Mouse (Mus musculus) left cerebral cortex, adult 8-10 months (tissue): Measurements from ENCODE around the gene Cd300ld4. TPM values are rescaled to one million over a fixed set of nuclear protein-coding genes. Genes with fewer than 3 reads are reported as not detected.
"Not testable (repeated sequence)": the region's sequence is repeated elsewhere in the genome, so short reads cannot be mapped to it uniquely, and the experiment has no call there.

Experiments used
- DNase-seq, 2 experiments: peaks; one replicate each; pipeline ENCODE4 v3.0.0; 2022; ENCODE audit warnings: low spot score in 2 of 2
- total RNA-seq, 4 experiments: library from RNA; stranded (reverse); gene quantifications; 2 replicates each; pipeline ENCODE4 v1.2.4; 2022

Gene Cd300ld4
- 1 to 10 TPM in 2 of 4 experiments, under 1 TPM in 1, not detected in 1; 0.46 to 1.6 (median 1.1) TPM for total RNA-seq

DNA sequence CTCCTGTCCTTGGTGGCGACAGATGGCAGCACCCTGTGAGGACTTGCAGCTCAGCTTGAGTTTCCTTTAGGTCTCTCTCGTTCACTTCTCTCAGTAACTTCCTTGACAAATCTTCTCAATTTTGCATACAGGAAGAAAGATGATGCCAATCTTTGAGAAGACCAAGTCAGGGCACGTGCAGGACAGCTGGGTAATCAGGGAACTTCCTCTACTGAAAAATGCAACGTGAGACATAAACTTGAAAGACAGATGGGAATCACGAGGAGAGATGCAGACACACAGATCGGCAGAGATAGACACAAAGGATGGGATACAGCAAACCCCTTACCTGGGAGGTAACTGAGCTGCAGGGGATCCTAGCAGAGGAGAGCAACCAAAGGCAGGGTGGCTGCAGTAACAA, at the start of gene Cd300ld4:
TSS of gene Cd300ld4 (minus strand) at position 101 of the 400 bp plus-strand sequence.
- not testable (repeated sequence) for DNase-seq

DNA sequence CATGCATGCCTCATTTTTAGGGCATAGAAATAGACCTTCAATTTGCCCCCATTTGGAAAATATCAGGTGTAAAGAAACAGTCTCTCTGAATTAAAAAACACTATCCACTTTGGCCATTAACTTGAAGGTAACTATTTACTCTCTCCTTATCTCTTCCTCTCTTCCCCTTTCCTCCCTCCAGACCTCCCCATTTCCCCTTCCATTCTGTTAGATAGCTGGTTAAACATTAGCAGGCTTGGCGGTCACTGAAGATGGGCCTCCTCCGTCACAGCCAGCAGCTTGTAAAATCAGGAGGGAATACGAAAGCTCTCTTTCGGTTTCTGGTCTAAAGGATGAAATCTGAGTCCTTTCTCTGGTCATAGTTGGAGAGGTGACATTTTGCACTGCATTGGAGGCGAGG, 49.0 kb upstream of the Cd300ld4 start:
- DNase-seq, result no peak

DNA sequence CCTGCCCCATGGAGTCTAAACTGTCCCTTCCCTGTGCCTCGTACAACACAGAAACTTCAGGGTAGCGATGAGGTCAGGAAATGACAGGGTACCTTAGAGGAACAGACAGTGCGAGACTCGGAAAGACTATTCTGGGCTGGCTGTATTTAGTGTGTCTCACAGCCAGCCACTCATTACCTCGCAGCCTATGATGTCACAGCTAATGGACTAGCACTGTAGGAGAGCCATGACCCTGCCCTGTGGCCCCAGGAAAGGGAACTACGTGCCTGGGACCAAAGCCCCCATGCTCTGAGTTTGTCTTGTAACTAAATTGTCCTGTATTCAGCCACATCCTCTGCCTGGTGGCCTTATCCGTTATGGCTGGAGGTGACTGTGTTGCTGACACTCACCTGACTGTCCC, 48.6 kb upstream of the Cd300ld4 start:
- no peak for DNase-seq

DNA sequence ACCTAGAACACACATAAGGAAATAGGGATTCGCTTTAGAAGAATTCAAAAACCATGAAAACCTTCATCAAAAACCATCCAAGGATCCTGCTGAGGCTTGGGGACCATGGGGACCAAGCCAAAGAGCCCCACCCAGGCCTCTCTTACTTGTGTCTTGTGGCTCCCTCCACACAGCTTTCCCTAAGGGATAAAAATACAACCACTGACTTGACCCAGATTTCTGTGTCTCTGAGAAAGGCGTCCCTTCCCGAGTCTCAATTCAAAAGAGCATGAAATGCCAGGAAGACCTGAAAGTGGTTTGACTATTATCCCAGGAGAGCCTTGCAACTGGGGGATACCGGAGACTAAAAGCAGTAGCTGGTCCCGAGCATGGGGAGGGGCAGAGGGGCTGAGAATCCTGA, 46.2 kb upstream of the Cd300ld4 start:
- no peak for DNase-seq

DNA sequence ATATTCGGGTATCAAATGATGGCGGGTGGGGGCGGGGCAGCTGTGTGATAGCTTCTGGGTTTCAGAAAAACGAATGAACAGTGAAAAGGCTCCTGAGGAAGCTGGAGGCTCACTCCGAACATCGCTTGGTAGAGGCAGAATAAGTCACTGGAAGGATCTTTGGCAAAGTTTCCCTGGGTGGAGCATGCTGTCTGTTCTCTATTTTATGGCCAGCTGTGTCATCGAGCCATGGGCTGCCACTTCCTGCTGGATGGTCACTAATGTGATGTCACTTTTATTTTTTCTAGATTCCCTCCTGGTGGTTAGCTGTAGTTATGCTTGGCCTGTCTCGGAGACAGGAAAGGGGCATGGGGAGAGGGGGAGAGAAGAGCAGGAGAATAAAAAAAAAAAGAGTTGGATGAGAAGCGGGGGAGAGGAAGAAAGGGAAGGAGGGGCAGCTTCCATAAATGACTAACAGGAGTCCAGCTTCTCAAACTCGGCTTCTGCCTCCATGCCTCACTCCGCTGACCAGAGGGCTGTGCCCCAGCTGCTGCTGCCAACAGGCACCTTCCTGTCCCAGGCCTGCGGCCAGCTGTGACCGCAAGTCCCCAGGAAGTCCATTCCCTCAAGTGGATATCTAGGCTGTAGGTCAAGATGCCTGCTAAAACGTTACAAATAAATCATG, 45.0 kb upstream of the Cd300ld4 start:
- DNase-seq, result no peak

DNA sequence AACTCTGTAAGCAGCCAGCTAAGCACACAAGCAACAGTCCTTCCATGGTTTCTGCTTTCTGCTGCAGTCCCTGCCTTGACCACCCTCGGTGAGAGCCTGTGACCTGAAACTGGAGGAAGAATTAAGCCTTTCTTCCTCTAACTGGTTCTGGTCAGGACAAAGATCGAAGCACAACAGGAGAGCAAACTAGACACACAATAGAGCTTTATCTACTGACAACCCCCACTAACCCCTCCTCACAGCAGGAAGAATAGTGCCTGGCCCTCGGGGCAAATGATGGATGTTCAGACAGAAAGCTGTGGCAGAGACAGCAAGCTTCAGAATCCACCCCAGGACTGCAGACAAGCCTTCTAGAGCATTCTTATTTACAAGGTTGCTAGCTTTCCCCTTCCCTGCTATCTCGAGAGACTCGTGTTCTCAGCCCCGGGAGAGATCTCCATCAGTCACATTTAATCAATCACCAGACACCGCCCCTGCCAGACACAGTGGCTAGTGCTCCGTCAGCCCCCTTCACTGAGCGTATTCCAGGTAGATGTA, 44.3 kb upstream of the Cd300ld4 start:
- no peak for DNase-seq

DNA sequence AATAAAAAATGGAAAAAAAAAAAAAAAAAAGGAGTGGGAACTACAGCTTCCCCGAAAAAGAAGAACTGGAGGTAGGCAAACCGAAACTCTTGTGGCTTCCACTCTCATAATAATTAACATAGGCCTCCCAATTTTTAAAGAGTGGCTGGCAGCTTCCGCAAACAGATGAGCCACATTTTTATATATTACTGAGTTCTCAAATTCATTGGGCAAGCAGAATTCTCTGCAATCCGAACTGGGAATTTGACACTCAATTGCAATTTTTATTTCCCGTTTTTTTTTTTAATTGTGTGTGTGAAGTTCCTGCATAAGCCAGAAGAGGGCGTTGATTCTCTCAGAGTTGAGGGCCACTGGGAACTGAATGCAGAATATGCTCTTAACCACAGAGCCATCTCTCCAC, 40.0 kb upstream of the Cd300ld4 start:
- DNase-seq, result no peak

DNA sequence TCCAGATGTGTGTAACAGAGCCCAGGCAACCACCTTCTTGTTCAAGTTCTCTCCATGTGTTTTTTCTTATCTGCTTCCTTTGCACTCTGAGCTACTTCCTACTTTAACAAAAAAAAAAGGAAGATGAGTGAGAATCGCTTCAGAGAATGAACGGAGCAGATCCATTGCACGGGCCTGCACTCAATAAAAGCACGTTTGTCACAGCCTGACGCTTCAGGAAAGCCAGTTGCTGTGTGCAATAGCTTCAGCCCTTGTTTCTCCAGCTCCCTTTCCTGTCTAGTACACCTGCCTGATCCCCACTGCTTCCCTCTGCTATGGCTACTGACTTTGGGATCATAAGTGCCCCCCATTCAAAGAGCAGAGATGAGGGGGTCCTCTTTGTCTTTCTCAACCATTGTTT, 35.3 kb upstream of the Cd300ld4 start, which contains the start of gene Cd300e:
TSS of gene Cd300e (minus strand) at position 101 of the 400 bp plus-strand sequence.
- DNase-seq, result no peak

DNA sequence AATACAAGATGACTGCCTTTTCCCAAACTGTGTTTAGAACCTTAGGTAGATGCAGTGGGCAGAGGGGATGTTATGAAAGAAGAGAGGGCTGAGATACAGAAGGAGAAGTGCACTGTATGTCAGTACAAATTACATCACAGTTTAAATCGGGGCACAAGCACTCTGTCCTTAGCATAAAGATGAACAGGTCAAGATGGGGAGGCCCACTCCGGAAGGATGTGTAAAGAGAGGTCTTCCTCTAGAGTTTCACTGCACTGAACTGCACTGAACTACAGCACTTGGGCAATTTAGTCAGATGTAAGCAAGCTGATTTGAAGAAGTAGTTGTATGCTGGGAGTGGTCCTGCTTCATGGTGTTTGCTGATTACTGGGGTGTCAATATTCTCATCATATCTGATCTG, 33.0 kb upstream of the Cd300ld4 start:
- no peak for DNase-seq

DNA sequence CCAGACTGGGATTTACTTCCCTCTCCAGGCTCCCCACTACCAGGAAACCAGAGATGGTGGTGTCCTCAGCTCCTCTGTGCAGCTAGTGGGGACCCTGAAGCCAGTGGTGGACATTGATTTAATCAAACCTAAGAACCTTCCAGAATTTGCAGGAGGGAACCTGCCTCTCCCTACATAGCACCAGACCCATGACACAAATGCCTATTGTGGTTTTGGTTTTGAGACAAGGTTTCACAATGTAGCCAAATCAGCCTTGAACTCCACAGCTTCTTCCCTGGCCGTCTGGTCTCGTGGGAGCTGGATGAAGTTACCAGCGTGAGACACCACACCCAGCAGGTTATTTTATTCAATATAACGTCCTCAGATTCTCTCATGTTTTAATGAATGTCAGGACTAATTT, 31.9 kb upstream of the Cd300ld4 start:
- DNase-seq, result no peak

DNA sequence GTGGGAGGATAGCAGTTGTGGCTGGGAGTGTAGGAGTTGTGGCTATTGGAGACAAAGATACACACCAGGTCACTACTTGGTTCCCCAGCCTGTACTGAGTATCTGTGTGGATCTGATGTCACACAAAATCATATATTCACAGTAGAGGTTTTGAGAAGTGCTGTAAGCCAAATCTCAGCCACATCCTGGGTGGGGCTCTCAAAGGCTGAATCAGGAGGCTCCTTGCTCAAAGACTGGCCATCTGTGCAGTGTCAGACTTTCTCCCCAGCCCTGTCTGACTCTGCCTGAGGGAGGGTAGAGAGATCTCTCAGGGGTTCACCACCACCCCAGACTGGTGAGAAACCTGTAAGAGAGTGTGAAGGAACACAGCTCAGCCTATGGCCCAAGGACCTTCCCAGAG, 27.7 kb upstream of the Cd300ld4 start:
- DNase-seq, result no peak

DNA sequence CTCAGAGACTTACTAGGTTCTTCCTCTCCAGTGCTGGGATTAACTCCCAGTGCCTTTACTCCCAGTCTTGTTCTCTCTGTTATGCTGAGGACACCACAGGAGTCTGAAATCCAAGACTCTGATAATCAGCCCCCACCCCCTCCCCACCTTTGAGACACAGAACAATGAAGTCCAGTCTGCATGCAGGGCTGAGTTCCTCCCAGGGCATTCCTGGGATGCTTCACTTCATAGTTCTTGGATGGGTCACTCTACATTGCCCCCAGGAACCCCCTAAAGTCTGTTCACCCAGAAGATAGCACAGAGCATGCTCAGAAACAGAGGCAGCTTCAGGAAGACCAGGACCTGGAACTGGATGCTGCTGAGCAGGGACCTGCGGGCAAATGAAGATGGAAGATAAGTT, 26.2 kb upstream of the Cd300ld4 start:
- no peak for DNase-seq

DNA sequence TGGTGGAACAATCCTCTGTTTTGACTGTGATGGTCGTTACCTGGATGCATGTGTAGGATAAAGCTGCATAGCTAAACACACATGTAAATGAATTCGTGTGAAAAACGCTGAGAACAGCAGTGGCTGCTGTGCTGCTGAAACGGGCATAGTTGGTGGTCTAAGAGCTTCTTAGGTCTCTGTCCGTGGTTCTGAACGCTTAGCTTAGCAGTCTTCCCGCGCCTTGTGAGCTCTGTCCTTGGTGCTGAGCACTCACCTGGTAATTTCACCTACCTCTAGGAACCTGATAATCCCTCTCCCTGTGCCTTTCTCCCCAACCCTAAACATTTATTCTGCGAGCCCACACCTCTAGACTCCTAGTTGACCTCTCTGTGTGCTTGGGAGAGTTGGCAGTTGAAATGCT, 25.4 kb upstream of the Cd300ld4 start:
- DNase-seq, result no peak

DNA sequence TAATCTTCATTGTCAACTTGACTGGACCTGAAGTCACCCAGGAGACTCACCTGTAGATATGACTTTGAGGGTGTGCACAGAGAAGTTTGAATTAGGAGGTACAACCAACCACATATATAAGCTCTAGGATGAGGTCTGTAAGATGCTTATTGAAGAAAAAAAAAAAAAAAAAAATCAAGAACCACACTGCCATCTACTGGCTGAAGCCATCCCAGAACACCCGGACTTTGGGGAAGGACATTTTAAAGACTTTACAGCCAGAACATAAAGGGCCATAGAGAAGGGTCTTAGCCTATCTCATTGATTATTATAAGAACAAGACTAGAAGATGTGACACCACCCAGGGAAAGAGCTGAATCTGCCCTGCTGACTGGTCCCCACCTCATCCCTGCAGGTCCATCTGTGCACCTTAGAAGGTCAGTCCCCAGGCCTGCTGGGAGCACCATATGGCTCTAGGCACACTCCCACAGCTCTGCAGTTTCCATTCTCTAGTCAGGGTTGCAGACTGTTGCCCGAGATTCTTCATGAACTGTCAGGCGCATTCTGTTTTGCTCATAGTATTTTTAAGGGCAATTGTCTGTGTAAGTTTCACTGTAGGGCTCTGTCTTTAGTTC, 22.6 kb upstream of the Cd300ld4 start:
- DNase-seq, result no peak

DNA sequence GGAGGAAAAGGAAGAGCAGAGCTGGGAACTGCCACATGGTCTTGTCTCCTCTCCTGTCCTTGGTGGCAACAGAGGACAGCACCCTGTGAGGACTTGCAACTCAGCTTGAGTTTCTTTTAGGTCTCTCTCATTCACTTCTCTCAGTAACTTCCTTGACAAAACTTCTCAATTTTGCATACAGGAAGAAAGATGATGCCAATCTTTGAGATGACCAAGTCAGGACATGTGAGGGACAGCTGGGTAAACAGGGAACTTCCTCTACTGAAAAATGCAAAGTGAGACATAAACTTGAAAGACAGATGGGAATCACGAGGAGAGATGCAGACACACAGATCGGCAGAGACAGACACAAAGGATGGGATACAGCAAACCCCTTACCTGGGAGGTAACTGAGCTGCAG, 21.4 kb upstream of the Cd300ld4 start, which contains the start of gene Cd300ld3:
TSS of gene Cd300ld3 (minus strand) at position 151 of the 400 bp plus-strand sequence.
- DNase-seq, result no peak

DNA sequence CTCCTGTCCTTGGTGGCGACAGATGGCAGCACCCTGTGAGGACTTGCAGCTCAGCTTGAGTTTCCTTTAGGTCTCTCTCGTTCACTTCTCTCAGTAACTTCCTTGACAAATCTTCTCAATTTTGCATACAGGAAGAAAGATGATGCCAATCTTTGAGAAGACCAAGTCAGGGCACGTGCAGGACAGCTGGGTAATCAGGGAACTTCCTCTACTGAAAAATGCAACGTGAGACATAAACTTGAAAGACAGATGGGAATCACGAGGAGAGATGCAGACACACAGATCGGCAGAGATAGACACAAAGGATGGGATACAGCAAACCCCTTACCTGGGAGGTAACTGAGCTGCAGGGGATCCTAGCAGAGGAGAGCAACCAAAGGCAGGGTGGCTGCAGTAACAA, 10.9 kb upstream of the Cd300ld4 start, which contains the start of gene Cd300ld5:
TSS of gene Cd300ld5 (minus strand) at position 101 of the 400 bp plus-strand sequence.
- DNase-seq, result not testable (repeated sequence)

DNA sequence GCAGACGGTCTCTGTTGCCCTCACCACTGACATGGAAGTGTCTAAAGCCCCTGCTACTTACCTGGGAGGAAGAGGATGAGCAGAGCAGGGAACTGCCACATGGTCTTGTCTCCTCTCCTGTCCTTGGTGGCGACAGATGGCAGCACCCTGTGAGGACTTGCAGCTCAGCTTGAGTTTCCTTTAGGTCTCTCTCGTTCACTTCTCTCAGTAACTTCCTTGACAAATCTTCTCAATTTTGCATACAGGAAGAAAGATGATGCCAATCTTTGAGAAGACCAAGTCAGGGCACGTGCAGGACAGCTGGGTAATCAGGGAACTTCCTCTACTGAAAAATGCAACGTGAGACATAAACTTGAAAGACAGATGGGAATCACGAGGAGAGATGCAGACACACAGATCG, 10.7 kb downstream of the Cd300ld4 start, which contains the start of gene Cd300ld2:
TSS of gene Cd300ld2 (minus strand) at position 101 of the 400 bp plus-strand sequence.
- not testable (repeated sequence) for DNase-seq

DNA sequence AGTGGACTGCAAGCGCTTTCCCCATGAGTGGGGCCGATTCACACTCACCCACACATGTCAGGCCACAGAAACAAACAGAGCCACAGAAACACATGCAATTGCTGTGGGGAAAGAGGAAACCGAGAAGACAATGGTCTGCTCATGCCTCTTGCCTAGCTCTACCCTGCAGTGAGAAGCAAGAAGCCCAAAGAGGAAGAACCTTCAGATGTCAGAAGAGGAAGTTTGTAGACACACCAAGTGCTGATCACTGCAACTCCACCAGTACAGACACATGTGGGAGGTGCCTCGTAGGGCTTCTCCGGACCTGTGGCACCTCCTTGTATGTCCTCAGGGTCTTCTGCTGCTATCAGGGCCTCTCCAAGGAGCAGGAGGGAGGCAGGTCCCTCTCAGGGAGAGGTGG, 22.7 kb downstream of the Cd300ld4 start:
- no peak for DNase-seq

DNA sequence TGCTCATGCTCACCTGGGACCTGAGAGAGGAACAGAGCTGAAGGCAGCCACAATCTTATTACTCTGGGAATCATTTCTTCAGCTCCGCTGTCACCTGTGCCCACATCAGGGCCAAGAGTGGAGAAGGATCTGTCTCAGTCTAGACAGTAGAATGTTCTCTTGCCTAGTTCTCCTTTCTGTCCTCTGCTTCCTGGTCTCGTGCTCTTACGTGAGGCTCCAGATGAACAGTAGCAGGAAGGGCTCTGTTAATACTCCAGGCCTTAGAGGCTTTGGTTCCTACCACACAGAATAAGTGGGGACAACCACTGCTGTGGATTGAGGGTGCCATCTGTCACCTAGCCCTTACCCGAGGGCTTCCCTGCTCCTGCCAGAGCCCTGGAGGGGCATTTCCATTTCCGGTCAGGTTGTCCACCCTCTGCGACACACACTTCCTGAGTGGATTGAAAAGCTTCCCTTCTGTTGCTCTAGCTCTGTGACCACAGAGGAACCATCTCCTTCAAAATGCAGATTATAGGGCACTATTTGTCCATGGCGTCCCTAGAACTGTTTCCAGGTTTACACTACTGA, 25.3 kb downstream of the Cd300ld4 start, which contains the start of gene Cd300c2:
TSS of gene Cd300c2 (minus strand) at position 407 of the 567 bp plus-strand sequence.
- DNase-seq, result no peak

DNA sequence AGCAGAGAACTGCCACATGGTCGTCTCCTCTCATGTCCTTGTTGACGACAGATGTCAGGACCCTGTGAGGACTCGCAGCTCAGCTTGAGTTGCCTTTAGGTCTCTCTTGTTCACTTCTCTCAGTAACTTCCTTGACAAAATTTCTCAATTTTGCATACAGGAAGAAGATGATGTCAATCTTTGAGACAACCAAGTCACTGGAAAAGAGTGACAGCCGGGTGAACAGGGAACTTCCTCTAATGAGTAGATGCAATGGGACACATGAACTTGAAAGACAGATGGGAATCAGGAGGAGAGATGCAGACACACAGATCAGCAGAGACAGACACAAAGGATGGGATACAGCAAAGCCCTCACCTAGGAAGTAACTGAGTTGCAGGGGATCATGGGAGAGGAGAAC, 37.0 kb downstream of the Cd300ld4 start, which contains the start of gene Cd300ld:
TSS of gene Cd300ld (minus strand) at position 130 of the 400 bp plus-strand sequence.
- no peak for DNase-seq

DNA sequence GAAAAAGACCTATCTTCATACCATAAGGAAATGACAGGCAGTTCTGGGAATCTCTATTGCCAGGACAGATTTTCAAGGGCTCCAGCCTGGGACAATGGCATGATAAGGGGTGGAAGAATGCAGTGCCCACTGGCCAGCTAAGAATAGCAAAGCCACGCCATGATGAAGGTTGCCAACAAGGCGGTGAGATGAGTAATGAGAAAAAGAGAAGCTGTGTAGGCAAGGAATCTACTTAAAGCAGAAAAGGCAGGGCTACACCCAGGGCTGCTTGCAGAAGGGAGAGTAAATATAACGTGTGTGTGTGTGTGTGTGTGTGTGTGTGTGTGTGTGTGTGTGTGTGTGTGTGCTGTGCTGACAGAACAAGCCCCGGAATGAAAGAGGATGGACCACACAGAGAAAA, 44.9 kb downstream of the Cd300ld4 start:
- peak in 1 of 2 experiments; percentile 19 for DNase-seq

DNA sequence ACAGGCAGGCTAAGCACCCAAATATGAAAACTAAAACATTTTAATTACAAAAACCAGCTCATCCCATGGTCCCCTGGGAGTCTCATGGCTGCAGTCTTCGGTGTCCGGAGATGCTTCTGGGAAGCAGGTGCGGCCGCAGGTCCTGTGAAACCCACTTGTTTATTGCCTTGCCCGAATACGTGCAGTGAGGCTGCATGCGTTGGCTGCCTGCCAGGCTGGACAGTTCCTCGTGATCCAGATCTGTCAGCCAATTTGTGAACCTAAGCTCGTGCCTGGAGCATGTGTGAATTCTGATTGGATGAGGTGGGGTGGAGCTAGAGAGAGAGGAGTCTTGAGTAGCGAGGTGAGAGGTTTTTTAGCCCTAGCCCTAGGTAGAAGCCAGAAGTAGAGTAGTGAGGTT, 54.1 kb downstream of the Cd300ld4 start:
- no peak for DNase-seq
